Mouse (Mus musculus): ENCODE measurements at regions not wholly inside any gene's neighbourhood (a gene's known extent, or its start where the extent isn't known, plus 50 kb on each side); places are given as distances from the start of the nearest gene placed in this dataset.
A peak's percentile ranks its signal among the peaks of the same experiment; 100 is the strongest.

GRCm38 (mm10) chr3:140179471-140179870 lies 974.0 kb downstream of the Stpg2 start:
- DNase-seq (ENCODE audit: inconsistent age in 2 of 2, low spot score in 1 of 2) = no peak

- peak in 1 of 2 experiments; percentile 21 for DNase-seq (ENCODE audit: inconsistent age in 2 of 2, low spot score in 1 of 2)
Measured at GRCm38 (mm10) chr3:140182690-140183089, 977.2 kb downstream of the Stpg2 start.

GRCm38 (mm10) chr3:140184899-140185525 lies 979.5 kb downstream of the Stpg2 start:
- DNase-seq (ENCODE audit: inconsistent age in 2 of 2, low spot score in 1 of 2) = no peak

- no peak for DNase-seq (ENCODE audit: inconsistent age in 2 of 2, low spot score in 1 of 2)
Measured at GRCm38 (mm10) chr3:140205914-140206313, 1000.4 kb downstream of the Stpg2 start.

GRCm38 (mm10) chr3:140221478-140221877 lies 990.7 kb downstream of the Pdha2 start:
- DNase-seq (ENCODE audit: inconsistent age in 2 of 2, low spot score in 1 of 2) = no peak

- DNase-seq (ENCODE audit: inconsistent age in 2 of 2, low spot score in 1 of 2) = no peak
Measured at GRCm38 (mm10) chr3:140230712-140231111, 981.4 kb downstream of the Pdha2 start.

- DNase-seq (ENCODE audit: inconsistent age in 2 of 2, low spot score in 1 of 2) = no peak
Measured at GRCm38 (mm10) chr3:140233144-140233543, 979.0 kb downstream of the Pdha2 start.

- no peak for DNase-seq (ENCODE audit: inconsistent age in 2 of 2, low spot score in 1 of 2)
Measured at GRCm38 (mm10) chr3:140233809-140234208, 978.3 kb downstream of the Pdha2 start.

- no peak for DNase-seq (ENCODE audit: inconsistent age in 2 of 2, low spot score in 1 of 2)
Measured at GRCm38 (mm10) chr3:140239276-140239675, 972.9 kb downstream of the Pdha2 start.
